Mouse (Mus musculus) layer of hippocampus, adult 9-11 months (tissue): ENCODE results near the gene Mvp.
A peak's percentile ranks its signal among the peaks of the same experiment; 100 is the strongest.

Source experiments
- DNase-seq: peaks from one replicate; pipeline ENCODE4 v3.0.0; 2022

The Mvp gene

DNA sequence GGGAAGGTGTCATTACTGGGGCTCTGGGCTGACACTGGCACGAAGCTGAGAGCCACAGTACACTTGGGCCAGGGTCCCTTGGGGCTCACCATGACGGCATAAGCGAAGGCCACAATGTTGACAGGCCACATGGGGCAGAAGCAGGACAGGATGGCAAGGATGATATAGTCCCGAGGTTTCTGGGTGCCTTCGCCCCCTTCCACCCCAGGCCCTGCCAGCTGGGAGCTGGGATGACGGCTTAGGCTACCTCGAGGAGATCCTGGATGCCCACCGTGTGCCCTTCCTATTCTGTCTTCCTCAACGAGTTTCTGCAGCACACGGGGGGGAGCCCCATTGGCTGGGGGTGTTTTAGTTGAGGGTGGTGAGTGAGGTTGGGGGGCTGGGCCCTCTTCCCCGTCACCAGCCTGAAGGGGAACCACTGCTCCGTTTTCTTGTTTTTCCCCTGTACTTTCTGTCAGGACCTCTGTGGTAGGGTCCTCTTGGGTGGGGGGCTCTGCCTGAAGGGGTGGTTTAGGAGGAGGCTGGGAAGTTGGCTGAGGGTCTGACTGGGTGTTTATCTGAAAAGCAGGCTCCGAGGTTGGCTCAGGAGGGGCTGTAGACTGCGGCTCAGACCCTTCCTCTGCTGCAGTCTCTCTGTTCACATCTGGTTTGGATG lies 5.0 kb upstream of the Mvp start:
- no peak for DNase-seq

DNA sequence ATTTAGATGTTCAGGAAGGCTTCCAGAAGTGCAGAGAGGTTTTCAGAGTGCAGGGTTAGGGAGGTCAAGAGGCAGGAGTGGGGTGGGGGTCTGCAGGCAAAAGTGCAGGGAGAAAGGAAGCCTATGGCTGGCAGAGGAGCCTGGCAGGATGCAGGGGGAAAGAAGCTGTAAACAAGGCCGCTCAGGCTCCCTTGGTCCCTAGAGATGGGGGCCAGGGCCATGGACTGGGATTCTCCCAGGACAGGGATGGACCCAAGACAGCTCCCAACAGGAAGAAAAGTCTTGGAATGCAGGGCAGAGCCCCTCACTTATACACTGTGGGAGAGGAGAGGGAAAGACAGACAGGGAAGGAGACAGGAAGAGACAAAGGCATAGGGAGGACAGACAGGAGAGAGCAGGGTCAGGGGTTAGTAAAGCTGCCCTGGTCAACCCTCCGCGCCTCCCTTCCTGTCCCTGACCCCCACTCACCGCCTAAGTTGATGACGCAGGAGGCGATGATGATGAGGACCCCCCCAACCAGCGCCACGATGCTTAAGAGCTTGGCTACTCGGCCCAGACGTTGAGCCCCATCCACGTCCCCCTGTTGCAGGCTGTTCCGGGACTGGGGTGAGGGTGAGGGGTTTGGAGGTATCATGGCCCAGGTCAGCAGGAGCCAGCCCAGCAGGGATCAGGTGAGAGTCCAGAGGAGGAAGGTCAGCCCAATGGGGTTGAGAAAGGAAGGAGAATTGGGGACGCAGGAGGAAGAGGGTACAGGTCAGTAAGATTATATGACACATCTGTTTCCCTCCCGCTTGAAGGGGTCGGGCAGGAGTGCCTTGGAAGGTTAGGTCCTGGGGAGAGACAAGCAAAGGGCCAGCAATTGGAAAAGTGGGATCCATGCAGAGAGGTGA lies 4.2 kb upstream of the Mvp start:
- DNase-seq, result no peak

DNA sequence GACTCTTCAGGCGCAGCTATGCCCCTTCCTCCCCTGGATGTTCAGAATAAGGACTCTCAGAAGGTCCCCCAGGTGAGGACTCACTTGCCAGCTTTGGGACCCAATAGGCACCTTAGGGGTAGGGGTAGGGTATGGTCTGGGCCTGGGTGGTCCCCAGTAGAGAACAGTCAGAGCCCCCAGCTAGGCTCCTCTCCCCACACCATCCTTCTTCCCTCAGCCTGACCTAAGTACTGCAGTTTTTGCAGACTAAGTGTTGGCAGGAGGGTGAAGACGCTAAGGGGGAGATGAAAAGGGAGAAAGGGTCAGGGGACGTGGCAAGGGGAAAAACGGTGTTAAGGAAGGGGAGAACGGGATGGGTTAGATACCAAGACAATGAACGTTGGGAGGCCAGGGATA lies 3.5 kb upstream of the Mvp start:
- no peak for DNase-seq

DNA sequence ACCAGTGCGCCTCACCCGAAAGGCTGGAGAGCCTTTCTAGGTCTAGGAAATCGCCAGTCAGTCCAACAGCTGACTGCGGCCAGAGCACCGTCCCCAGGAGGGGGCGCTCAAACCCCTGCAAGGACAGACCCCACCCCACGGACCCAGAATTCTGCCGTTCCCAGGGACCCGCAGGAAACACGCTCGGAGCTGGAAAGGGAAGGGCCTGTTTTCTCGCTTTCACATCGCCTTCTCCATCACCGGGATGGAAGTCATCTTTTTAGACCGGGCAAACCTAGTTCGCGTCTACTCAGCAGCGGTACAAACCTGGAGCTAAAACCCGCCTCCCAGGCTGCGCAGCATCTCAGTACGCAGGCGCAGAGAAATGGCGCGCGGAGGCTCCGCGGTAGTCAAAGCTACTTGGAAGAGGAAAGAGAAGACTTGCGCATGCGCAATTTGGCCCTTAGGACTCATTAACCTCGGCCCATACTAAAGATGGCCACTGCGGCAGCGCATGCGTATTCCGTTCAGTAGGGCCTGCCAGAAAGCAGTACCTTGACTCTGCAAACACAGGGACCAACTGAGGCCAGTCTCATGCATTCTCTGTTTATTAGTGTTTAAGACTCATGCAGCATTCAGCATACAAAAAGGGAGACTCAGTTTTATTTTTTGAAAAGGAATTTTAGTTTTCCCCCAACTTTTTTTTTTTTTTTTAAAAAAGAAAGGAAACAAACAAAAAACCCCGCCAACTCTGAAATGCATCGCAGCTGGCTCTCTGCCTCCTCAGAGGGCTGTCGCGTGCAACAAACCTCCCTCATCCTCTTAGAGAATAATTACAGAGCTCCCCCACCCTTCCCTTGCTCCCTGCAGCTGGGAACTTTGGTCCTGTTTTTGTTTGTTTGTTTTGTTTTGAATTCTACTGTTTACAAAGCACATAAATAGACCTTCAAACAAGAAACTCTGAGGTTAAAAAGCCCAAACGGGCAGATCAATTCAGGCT lies 2.8 kb upstream of the Mvp start, which contains the start of gene Pagr1a:
Gene Pagr1a, minus strand, starts transcription at position 382 of the 979 bp plus-strand sequence.
- DNase-seq, result peak; percentile 98

DNA sequence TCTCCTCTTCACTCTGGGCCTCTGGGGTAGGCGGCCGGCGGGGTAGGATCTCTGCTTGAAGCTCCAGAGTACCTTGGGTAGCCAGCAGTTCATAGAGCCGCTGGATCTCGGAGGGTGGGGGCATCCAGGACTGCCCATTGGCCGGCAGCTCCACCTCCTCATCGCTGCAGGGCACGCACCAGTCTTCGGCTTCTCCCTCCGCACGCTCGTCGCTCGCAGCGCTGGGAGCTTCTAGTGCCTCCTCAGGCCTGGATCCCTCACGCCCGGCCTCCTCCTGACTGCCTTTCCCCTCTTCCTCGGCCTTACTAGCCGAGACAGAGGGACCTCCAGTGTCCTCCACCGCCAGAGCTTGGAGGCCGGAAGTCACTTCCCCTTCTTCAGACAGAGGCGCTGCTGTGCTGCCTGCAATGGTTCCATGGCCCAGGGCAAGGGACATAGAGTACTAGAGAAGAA lies 2.1 kb upstream of the Mvp start:
- DNase-seq, result no peak

DNA sequence TGATC lies 1.9 kb upstream of the Mvp start, which contains the start of gene Pagr1b:
Gene Pagr1b, minus strand, starts transcription at position 4 of the 5 bp plus-strand sequence.
- no peak for DNase-seq

DNA sequence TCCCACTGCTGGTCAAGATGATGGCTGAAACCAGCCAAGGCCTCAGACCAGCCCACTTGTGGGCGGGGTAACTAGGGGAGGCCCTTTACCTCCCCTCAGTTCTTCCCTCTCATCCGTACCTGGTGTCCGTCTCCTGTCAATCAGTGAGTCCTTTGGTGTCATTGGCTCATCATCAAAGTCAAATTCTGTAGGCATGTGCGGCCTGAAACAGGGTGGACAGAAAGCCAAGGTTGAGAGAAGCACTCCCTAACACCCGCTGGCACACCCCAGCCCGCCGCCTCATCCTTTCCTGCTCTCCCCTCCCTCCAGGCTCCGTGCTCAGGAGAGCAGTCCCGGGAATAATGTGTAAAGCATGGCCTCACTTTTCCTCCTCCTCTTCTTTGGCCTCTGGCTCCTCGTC lies 1.7 kb upstream of the Mvp start:
- DNase-seq, result no peak

DNA sequence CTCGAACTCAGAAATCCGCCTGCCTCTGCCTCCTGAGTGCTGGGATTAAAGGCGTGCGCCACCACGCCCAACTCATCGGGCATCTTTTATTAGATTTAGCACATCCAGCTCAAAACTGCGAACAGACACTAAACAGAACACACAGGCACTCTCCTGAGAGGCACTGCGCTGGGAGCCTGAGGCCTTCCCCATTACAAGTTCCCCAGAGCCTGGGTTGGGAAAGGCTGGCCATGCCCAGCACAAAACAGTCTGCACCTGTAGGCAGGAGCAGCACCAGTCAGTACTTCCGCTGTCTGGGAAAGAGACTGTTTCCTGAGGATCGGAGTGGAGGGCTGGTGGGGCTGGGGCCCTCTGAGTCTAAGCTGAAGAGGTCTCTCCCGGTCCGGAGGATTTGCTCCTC lies 572 bp upstream of the Mvp start:
- no peak for DNase-seq

DNA sequence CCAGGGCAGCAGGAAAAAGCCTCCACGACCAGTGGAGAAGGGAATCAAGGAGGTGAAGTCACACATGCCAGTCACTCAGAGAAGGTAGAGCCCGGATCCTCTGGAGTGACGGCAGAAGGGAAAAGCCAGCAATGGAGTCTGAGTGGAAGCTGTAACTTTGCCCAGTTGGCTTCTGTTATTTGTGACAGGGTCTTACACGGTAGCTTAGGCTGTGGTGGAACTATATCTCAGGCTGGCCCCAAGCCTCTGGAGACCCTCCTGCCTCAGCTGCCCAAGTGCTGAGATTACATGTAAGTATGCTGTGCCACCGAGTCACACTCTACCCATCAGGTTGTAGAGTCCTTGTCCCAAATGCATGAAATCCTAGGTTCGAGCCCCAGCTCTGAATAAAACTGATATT lies 1.0 kb downstream of the Mvp start:
- no peak for DNase-seq

DNA sequence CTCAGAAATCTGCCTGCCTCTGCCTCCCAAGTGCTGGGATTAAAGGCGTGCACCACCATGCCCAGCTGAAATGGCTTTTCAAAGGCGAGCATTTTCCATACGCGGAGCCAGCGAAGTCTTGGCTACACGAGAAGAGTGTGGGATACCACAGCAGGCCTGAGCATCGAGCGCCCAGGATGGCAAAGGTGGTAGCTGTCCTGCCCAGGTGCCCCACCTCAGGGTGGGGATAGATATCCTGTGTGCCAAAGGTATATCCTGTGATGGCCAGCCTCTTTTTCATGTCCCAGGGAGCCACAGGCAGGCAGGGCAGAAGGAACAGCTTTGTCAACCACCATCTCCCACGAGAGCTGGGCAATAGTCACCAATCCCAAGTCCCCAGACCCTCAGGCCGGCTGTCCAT lies 1.6 kb downstream of the Mvp start:
- no peak for DNase-seq

DNA sequence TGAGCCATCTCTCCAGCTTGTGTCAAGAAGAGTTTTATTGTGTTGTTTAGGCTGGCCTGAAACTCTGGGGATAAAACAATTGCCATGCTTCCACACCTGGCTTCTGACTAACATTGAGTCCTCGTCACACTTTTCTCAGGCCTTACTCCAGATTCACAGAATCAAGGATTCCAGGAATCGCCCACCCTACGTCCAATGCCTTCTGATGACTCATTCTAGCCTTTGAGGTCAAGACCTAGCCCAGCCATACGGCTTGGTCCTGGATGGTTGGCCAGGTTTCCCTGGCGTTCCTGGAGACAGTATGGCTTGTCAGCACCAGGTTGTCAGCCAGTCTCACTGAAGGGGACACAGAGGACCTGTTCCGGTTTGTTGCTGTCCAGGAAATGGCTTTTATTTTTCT lies 2.0 kb downstream of the Mvp start:
- no peak for DNase-seq

DNA sequence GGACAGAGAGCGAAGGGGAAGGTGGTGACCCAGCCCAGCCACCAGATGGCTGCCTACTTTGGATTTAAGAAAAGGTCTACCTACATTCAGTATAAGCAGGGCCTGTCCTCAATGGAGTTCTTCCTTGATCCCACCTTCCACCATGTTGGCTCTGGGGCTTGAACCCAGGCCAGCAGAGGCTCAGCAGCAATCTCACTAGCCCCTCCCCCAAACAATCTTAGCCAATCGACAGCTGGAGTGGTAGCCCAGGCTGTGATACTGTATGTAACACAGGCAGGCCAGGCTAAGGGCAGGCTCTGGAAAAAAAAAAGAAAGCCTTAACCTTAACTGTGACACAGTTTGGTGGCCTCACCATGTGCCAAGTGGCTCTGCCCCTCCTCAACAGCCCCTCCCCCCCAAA lies 2.7 kb downstream of the Mvp start:
- DNase-seq, result no peak

DNA sequence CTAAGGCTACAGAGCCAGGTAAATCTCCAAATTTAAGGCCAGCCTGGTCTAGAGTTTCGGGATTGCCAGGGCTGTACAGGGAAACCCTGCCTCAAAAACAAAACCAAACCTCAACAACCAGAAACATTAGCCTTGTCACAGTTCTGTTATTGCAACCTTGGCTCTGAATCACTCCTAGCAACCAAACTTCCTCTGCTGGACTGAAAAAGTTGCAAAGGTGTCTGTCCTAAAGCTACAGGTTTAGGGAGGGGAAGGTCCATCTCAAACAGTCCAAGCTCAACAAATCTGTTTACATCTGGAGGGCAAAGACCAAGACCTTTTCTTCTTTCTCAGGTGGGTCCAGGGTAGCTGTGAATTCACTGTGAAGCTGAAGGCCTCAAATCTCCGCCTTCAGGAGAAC lies 3.4 kb downstream of the Mvp start:
- no peak for DNase-seq

DNA sequence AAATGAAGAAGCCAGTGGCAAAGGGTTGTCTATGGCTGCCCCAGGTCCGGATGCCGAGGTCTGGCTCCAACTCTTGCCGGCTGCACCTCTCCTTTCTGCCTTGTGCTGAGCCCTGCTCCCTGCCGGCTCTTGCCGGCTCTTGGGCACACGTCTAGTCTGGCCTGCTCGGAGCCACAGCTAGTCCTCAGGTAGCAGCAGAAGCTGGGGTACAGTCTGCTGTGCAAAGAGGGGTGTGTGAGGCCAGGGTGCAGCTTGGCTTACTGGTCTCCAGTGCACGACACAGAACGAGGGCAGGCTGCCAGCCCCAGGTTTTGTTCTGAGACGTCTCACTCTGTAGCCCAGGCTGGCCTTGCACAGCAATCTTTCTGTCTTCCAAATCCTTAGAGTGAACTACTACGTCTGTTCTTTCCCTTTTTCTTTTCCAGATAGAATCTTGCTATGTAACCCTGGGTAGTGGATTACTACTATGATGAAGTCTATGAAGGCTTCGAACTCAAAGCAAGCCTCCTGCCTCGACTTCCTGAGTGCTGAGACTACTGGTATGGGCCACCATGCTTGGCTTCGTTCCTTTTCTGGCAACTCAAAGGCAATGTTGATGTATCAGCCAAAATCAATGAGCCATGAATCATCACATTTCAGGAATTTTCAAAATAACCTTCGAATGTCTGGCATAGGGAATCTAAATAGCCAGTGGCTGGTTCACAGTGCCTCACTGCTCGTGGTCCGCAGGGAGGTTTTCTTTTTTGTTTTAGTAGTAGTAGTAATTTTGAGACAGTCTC lies 4.9 kb downstream of the Mvp start:
- DNase-seq, result no peak

DNA sequence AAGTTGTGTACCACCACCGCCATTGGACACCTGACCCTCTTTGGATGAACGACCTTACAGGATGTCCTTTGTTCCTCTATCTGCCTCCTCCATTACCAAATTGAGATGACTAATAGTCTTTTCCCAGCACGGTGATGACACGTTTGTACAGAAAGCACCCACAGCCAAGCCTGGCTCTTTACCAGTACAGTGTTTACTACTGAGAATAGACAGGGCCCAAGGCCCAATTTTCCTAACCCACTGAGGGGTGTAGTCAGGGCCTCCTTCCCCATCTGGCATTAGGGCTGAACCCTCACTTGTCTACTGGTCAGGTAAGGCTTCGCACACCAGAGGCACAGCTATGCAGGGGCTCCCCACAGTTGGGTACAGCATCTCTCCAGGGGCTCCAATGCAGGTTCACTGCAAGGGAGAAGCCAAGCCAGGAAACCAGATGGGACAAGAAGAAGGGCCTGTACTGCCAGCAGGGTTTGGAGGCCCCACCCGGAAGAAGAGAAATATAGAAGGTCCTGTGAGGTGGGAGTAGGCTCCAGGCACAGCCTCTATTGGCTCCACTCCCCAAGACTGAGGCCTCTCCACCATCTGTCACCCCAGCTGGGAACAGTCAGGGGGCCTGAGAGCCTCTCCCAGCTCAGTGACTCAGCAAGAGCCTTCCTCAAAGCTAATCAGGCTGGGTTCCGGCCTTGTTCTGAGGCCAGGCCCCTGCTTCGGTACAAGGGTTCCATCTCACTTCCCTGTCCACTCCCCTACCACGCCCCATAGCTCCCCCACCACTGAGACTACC lies 6.0 kb downstream of the Mvp start:
- DNase-seq, result peak; percentile 93

DNA sequence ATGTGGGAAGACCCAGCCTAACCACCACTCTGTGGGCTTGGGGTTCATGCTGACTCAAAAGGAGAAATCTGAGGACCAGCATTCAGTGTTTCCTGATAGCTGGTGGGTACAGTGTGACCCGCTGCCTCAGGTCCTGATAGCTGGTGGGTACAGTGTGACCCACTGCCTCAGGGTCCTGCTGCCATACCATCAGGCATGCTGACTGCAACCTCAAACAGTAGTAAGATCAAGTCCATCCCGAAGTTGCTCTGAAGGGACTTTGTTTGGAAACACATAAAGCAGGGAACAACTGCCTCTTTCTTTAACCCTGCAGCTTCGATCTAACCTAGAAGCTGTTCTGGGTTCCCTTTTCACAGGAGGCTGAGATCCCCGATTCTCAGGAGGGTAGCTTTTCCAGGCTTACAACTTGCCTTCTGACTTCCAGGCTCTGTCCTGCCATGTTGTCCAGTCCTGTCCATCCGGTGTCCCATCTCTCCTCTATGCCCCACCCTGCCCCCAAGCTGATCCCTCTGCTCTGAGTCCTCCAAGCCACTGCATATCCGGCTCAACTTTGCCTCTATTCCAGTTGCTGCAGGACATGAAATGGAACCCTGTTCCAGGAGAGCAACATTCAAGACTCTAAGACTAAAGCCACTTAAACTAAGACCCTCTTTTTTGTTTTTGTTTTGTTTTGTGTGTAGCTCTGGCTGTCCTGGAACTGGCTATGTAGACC lies 7.0 kb downstream of the Mvp start:
- DNase-seq, result no peak

DNA sequence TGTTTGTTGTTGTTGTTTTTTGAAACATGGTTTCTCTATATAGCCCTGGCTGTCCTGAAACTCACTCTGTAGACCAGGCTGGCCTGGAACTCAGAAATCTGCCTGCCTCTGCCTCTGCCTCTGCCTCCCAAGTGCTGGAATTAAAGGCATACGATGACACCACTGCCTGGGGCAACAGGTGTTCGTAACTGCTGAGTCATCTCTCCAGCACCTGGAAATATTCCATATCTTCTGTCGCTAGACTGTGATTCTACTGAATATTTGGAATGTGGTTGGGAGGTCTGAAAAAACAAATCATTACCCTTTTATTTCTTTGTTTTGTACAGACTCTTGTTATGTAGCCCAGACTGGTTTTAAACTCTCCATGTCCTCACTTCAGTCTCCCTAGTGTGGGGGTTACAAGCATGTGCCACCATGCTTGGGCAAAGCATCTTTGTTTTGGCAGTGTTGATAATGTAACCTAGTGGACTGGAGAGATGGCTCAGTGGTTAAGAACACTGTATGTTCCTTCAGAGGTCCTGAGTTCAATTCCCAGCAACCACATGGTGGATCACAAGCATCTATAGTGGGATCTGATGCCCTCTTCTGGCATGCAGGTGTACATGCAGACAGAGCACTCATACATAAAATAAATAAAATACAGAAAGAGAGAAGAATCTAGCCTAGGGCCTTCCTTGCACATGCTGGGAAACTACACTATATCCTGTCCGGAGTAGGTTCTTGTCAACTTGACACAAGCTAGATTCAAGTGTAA lies 10.1 kb downstream of the Mvp start:
- DNase-seq, result no peak

DNA sequence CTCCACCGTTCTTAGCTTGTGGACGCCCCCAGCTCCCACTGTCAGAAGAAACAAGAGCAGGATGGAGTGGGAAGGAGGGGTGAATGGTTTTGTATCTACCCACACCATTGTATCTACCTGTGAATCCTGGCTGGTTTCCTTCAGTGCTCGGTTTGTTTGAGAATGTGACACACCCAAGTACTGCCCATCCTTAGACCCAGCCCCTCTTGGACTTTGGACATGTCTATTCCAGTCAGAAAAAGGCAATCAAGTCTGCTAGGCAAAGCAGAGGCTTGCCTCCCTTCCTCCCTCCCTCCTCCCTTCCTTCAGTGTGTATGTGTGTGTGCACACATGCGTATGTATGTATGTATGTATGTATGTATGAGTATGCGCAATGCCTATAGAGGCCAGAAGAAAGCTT lies 10.8 kb downstream of the Mvp start:
- no peak for DNase-seq

DNA sequence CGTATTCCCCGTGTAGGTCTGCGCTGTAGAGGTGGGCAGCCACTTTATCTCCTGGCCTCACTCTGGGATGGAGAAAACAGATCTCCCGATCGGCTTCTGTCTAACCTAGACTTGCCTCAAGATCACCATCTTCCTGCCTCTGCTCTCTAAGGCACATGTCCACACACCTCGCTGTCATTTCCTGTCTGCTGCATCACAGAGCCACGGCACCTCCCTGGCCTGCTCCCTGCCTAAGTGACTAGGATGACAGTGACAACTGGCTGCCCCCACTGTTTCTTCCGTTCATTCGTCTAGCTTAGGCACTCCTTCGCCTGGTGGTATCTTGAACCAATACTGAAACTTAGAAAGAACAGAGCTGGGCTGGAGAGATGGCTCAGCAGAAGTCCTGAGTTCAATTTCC lies 14.9 kb downstream of the Mvp start:
- no peak for DNase-seq

DNA sequence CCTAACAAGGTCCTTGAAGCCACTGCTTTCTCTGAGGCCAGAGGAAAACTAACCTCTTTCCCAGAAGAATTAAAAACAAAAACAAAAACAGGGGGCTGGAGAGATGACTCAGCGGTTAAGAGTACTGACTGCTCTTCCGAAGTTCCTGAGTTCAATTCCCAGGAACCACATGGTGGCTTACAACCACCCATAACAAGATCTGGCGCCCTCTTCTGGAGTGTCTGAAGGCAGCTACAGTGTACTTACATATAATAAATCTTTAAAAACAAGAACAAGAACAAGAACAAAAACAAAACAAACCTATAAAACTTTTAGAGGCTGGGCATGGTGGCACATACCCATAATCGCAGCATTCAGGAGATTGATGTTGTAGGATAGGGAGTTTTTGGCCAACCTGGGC lies 18.0 kb downstream of the Mvp start:
- DNase-seq, result no peak

DNA sequence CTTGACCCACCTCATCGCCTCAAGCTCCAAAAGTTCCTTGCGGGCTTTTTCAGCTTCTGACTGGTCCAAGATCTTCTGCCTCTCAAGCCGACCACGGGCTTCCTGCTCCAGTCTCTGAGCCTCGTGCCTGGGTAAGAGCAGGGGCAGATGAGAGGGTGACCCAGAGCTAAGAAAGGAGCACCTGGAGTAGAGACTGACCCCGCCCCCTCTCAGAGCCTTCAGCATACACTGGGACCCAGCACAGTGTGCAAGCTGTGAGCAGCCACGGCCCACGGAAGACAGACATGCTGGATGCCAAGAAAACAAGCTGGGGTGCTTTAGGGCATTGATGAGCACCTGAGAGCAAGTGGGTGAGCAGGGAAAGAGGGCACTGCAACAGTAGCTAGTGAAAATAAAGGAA lies 25.6 kb downstream of the Mvp start:
- DNase-seq, result no peak
